Mouse (Mus musculus): ENCODE measurements around the gene Olfr875. TPM values are rescaled to one million over a fixed set of nuclear protein-coding genes. Genes with fewer than 3 reads are reported as not detected.
"Not testable (repeated sequence)": the region's sequence is repeated elsewhere in the genome, so short reads cannot be mapped to it uniquely, and the experiment has no call there.

Gene Olfr875
- not detected in 2 replicates for polyA plus RNA-seq (2016; fragmentation: Nextera tagmentation; extraction: Ambion mirVana)

DNA sequence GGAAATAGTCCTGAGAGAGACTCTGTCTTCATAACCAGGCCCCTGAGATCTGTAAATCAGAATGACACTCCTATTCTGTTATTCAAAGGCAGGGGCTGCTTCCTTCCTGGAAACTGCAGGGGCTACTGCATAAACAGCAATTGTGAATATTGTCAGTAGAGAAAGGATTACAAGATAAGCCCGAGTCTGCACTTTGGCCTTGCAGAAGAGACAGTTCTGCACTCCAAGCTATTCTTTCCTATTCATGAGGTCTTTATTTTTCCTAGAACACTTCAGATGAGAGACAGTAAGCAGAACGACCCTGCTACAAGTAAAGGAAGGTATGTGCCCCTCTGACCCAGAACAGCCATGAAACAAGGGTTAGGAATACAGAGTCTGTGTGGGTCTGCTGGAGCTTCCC is at the start of gene Olfr875:
TSS of gene Olfr875 (plus strand) at position 99 of the 400 bp plus-strand sequence.
- Histone ChIP-seq H3K36me3 (no peaks in the 10 kb centered on the region), H3K27ac (replicated peaks) (no peak within 1 kb of the TSS), H3K27me3 (ENCODE audit: low read depth, poor library complexity, severe bottlenecking) (no peaks in the 10 kb centered on the region), H3K9me3 (replicated peaks) (no peaks in the 10 kb centered on the region), H3K4me1 (peaks cover 5% of the 10 kb centered on the region), H3K4me3 (no peak within 1 kb of the TSS)
- DNase-seq (ENCODE audit: low spot score) = no peak
- 40% methylated on average over 2 of the region's 2 CpGs for WGBS

DNA sequence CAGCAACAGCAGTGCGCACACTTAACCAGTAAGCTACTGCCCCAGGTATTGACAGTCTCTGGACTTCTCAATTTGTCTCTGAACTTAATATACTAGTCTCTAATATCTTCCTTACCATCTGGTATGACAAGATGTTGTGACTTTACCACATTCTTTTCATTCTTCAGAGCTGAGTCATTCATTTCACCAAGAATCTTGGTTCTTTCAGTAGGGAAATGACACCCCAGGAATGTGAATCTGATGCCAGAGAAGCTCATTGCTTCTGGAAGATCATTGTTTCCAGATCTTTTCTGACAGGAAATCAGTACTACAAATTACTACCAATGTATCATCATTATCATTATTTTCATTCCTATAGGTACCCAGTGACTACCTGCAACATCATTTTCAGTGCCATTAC is 37.3 kb upstream of the Olfr875 start:
- DNase-seq (ENCODE audit: low spot score) = no peak
- H3K27ac ChIP-seq (replicated peaks) = no peak overlapping the region
- 97% methylated on average over 1 of the region's 1 CpGs for WGBS
- H3K27me3 ChIP-seq (ENCODE audit: low read depth, poor library complexity, severe bottlenecking) = no peaks in the 10 kb centered on the region
- no peaks in the 10 kb centered on the region for H3K4me1 ChIP-seq
- no peak overlapping the region for H3K4me3 ChIP-seq
- H3K9me3 ChIP-seq (replicated peaks) = no peaks in the 10 kb centered on the region
- no peaks in the 10 kb centered on the region for H3K36me3 ChIP-seq

DNA sequence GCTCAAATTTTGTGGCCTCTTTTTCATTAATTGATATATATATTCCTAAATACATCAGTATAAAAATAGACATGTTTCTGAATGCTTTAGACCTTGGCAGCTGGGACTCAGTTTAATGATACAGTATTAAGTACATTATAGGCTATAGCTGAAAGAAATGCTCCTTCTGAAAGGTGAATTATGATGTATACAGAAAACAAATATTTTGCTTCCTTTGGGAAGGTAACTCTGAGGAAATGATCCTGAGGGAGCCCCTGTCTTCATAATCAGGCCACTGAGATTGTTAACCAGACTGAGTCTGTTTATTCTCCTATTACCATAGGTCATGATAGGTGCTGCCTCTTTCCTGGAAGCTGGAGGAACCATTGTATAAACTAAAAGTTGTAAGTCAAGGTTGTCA is 26.9 kb upstream of the Olfr875 start, which contains the start of gene Olfr874:
TSS of gene Olfr874 (plus strand) at position 301 of the 400 bp plus-strand sequence.
- no peak within 1 kb of the TSS for H3K4me3 ChIP-seq
- H3K36me3 ChIP-seq = no peaks in the 10 kb centered on the region
- no peak for DNase-seq (ENCODE audit: low spot score)
- H3K4me1 ChIP-seq = peaks cover under 1% of the 10 kb centered on the region
- no peaks in the 10 kb centered on the region for H3K9me3 ChIP-seq (replicated peaks)
- no peaks in the 10 kb centered on the region for H3K27me3 ChIP-seq (ENCODE audit: low read depth, poor library complexity, severe bottlenecking)
- H3K27ac ChIP-seq (replicated peaks) = no peak within 1 kb of the TSS

DNA sequence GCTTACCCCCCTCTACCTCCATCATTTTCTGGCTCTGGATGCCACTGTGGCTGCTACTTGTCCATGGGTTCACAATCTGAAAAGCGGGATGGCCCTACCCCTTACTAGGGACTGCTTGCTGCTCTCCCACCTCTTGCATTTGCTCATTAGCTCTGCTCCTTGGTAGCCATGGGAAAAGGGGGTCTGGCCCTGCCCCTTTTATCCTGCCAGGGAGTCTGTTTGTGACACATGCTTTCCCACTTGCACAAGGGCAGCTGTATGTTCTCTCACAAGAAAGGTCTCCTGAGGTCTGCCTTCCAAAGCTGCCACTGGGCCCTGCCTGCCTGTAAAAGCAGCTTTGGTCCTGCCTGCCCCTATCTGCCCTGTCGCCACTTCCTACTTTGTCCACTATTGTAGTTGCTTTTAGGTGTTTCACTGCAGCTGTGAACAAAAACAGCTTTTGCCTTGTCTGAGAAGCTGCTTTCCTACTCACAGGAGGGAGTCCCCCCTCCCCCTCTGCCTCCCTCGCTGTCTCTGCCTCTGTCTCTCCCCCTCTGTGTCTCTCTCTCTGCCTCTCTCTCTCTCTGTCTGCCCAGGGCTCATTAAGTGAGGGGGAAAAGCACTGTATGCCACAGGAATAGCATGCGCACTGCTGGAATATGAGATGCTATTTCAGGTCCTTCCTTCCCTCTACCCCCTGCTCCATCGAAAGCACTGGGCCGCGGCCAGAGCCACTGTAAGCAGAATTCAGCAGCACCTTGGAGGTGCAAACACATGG is 21.2 kb upstream of the Olfr875 start:
- WGBS = 30% methylated on average over 7 of the region's 7 CpGs
- no peaks in the 10 kb centered on the region for H3K9me3 ChIP-seq (replicated peaks)
- H3K27me3 ChIP-seq (ENCODE audit: low read depth, poor library complexity, severe bottlenecking) = no peaks in the 10 kb centered on the region
- H3K27ac ChIP-seq (replicated peaks) = peak overlapping the region; percentile 74
- peaks cover 13% of the 10 kb centered on the region for H3K4me1 ChIP-seq
- DNase-seq (ENCODE audit: low spot score) = peak; percentile 28
- H3K36me3 ChIP-seq = no peaks in the 10 kb centered on the region
- H3K4me3 ChIP-seq = no peak overlapping the region

DNA sequence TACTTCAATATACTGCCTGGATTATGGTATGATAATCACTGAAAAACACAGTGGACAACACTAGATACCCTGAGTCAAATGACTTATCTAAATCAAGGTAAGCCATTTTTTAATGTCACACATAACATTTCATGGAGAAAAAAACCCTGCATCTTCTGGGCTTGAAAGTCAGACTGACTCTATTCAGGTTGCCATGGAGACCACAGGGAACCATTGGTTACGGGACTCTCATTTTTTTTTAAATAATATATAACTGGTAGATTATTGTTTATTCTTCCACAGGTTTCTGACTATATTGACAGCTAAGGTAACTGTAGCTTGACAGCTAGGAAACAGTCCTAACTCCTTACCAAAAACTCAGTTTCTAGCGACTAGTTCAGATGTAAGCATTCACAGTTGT is 20.2 kb upstream of the Olfr875 start:
- H3K4me1 ChIP-seq = peaks cover 13% of the 10 kb centered on the region
- WGBS = 79% methylated on average over 2 of the region's 2 CpGs
- H3K36me3 ChIP-seq = no peaks in the 10 kb centered on the region
- no peak overlapping the region for H3K27ac ChIP-seq (replicated peaks)
- no peaks in the 10 kb centered on the region for H3K27me3 ChIP-seq (ENCODE audit: low read depth, poor library complexity, severe bottlenecking)
- DNase-seq (ENCODE audit: low spot score) = no peak
- H3K4me3 ChIP-seq = no peak overlapping the region
- H3K9me3 ChIP-seq (replicated peaks) = no peaks in the 10 kb centered on the region

DNA sequence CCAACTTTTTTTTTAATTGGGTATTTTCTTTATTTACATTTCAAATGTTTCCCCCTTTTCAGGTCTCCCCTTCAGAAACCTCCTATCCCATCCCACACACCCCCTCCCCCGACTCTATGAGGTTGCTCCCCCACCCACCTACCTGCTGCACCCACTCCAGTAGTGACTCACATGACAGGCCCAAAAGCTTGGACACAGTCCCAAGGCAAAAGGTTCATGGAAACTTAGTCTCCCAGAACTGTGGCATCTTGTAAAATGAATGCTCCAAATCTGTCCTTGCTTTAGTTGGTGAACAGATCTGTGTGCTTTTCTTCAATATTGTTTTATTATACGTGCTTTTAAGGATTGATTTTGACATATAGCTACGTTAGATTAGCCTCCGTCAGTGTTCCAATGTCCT is 19.7 kb upstream of the Olfr875 start:
- no peak for DNase-seq (ENCODE audit: low spot score)
- Histone ChIP-seq H3K27ac (replicated peaks) (no peak overlapping the region), H3K4me1 (peaks cover 13% of the 10 kb centered on the region), H3K36me3 (no peaks in the 10 kb centered on the region), H3K27me3 (ENCODE audit: low read depth, poor library complexity, severe bottlenecking) (no peaks in the 10 kb centered on the region), H3K4me3 (no peak overlapping the region), H3K9me3 (replicated peaks) (no peaks in the 10 kb centered on the region)
- 79% methylated on average over 4 of the region's 4 CpGs for WGBS

DNA sequence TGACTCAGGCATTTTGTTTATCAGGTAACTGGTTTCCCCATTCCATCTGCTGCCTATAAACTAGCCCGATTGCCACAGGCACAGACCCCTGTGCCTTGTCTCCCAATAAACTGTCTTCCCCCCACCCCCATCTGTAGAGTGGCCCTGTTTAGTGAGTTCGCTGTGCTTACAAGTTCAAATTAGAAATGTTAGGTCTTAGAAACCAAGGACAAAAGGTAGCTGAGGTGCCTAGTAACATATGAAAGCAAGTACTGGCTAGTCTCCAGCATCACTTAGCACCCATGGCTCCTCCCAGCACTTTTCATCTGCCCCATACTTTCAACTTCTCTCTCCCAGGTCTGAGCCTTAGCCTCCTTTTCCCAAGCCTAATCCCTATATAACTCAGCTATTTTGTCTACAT is 9.9 kb upstream of the Olfr875 start:
- no peak for DNase-seq (ENCODE audit: low spot score)
- Histone ChIP-seq H3K9me3 (replicated peaks) (no peaks in the 10 kb centered on the region), H3K27me3 (ENCODE audit: low read depth, poor library complexity, severe bottlenecking) (no peaks in the 10 kb centered on the region), H3K4me1 (no peaks in the 10 kb centered on the region), H3K27ac (replicated peaks) (no peak overlapping the region), H3K4me3 (no peak overlapping the region), H3K36me3 (no peaks in the 10 kb centered on the region)
- 89% methylated on average over 2 of the region's 2 CpGs for WGBS

DNA sequence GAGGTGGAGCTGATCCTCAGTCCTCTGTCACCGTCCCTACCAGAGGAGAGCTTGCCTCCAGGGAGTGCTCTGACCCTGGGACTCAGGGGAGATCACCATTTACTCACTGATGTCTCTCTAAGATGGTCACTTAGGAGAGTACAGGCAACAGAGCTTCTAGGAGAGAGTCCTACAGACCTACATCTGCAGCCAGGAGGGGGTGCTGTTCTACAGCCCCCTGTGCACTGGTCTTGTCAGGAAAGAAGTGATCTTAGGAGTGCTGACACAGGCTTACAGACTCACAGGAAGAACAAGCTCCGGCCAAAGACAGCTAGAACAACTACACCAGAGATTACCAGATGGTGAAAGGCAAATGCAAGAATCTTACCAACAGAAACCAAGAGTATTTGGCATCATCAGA is 9.1 kb upstream of the Olfr875 start:
- Histone ChIP-seq H3K27me3 (ENCODE audit: low read depth, poor library complexity, severe bottlenecking) (no peaks in the 10 kb centered on the region), H3K27ac (replicated peaks) (no peak overlapping the region), H3K4me1 (no peaks in the 10 kb centered on the region), H3K9me3 (replicated peaks) (no peaks in the 10 kb centered on the region), H3K4me3 (no peak overlapping the region), H3K36me3 (no peaks in the 10 kb centered on the region)
- no peak for DNase-seq (ENCODE audit: low spot score)
- WGBS = 56% methylated on average over 2 of the region's 2 CpGs

DNA sequence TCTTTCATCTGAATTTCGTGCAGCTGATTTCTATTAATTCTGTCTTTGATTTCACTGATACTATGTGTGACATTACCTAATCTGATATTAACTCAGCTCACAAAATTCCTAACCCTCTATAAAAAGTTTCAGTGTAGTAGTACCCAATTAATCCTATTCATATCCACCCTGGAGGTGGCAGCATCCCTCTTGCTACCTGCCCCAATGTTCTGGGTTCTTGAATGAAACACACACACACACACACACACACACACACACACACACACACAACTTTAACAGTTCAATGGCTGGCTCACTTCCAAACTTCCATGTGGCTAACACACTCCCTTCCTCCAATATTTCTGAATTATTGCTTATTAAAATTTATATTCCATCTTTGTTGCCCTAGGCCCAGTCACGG is 996 bp upstream of the Olfr875 start:
- H3K27me3 ChIP-seq (ENCODE audit: low read depth, poor library complexity, severe bottlenecking) = no peaks in the 10 kb centered on the region
- H3K4me1 ChIP-seq = peaks cover 5% of the 10 kb centered on the region
- H3K27ac ChIP-seq (replicated peaks) = no peak overlapping the region
- WGBS = 81% methylated on average over 2 of the region's 2 CpGs
- no peaks in the 10 kb centered on the region for H3K9me3 ChIP-seq (replicated peaks)
- H3K4me3 ChIP-seq = no peak overlapping the region
- DNase-seq (ENCODE audit: low spot score) = no peak
- H3K36me3 ChIP-seq = no peaks in the 10 kb centered on the region

DNA sequence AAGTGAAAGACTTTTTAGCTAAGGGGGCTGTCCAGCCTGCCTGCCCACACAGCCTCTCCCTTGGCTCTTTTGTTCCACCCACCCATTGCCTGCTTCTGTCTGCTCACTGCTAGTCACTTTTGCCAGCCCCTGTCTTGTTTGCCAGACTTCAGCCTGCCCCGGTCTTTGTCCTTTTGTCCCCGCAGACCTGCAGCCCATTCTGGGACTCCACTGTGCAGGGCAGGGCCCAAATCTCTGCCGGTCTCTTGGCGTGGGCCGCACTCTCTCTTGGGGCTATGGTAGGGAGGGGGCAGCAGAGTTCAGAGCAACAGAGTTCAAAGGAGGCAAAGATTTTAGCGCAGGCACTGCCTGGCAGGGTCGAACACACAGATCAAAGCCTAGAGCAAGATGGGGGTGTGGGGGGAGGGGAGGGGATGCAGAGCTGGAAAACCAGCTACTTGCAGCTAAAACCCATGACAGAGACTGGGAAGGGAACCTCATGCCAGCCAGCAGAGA is 11.2 kb downstream of the Olfr875 start:
- WGBS = 2% methylated on average over 7 of the region's 7 CpGs
- peak; percentile 85 for DNase-seq (ENCODE audit: low spot score)
- H3K9me3 ChIP-seq (replicated peaks) = no peaks in the 10 kb centered on the region
- no peaks in the 10 kb centered on the region for H3K36me3 ChIP-seq
- peak overlapping the region; percentile 94 for H3K27ac ChIP-seq (replicated peaks)
- H3K4me1 ChIP-seq = peaks cover 20% of the 10 kb centered on the region
- no peaks in the 10 kb centered on the region; the same call in 1 of the 2 replicates for H3K27me3 ChIP-seq (ENCODE audit: low read depth, poor library complexity, severe bottlenecking)
- H3K4me3 ChIP-seq = peak overlapping the region; percentile 46

DNA sequence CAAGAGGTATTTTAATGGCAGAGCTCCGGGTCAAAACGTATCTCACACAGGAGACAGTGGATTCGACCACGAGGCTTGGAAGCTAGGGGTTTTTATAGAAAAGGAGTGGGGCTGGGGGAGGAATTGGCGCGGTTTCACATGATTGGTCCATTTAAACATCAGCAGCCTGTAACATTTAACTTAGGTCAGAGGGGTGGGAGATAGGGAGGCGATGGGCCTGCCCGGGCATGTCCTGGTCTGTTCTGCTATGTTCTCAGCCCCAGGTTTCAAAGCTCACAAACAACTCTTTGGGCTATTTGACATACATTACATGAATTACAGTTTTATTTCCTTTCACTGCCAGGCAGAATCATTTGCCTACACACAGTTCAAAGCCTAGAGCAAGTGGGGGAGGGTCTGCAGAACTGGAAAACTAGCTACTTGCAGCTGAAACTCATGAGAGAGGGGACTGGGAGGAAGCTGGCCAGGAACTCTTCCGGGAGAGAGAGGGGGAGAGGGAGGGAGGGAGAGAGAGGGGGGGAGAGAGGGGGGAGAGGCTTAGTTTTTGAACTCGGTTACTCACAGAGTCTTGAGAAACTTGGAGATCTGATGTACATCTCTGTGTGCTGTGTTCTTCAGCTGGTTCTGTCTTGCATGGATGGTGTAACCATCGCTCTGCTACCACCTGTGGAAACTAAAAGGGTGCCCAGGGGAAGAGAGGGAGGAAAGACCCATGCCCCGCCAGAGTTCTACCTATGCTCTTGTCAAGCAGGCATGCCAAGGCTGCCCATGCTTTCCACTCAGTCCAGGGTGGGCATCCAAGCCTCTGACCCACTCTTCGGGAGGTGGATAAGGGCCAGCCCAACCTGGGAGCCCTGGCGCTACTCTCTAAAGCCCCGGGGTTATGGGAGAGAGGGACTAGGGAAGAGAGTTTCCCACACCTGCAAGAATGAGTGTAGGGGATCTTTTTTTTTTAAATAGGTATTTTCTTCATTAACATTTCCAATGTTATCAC is 12.0 kb downstream of the Olfr875 start:
- H3K36me3 ChIP-seq; H3K9me3 ChIP-seq (replicated peaks); H3K27me3 ChIP-seq (ENCODE audit: low read depth, poor library complexity, severe bottlenecking): not testable (repeated sequence)
- peak overlapping the region; percentile 46 for H3K4me3 ChIP-seq
- WGBS = 58% methylated on average over 11 of the region's 15 CpGs
- H3K4me1 ChIP-seq = peaks cover 20% of the 10 kb centered on the region
- peak; percentile 41 for DNase-seq (ENCODE audit: low spot score)
- peak overlapping the region; percentile 94 for H3K27ac ChIP-seq (replicated peaks)

DNA sequence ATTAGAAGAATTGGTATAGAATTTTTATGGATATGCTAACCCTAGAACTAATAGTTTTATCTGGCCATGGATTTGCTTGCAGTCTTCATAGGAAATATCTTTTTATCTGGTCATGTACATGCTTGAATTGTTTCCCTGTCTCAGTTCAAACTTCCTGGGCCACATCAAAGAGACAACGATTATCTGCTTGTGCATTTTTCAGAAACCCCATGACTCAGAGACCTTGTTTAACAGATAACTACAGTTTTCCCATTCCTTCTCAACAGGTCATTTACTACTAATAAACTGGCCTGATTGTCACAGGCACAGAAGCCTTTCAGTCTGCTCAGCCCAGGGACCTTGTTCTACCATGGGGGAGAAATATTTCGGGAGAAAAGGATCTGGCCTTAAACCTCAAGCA is 14.8 kb downstream of the Olfr875 start:
- DNase-seq (ENCODE audit: low spot score) = no peak
- H3K4me3 ChIP-seq = no peak overlapping the region
- H3K4me1 ChIP-seq = peaks cover 20% of the 10 kb centered on the region
- no peak overlapping the region for H3K27ac ChIP-seq (replicated peaks)
- no peaks in the 10 kb centered on the region for H3K9me3 ChIP-seq (replicated peaks)
- no peaks in the 10 kb centered on the region for H3K36me3 ChIP-seq
- H3K27me3 ChIP-seq (ENCODE audit: low read depth, poor library complexity, severe bottlenecking) = no peaks in the 10 kb centered on the region; the same call in 1 of the 2 replicates
- WGBS = 81% methylated on average over 2 of the region's 2 CpGs

DNA sequence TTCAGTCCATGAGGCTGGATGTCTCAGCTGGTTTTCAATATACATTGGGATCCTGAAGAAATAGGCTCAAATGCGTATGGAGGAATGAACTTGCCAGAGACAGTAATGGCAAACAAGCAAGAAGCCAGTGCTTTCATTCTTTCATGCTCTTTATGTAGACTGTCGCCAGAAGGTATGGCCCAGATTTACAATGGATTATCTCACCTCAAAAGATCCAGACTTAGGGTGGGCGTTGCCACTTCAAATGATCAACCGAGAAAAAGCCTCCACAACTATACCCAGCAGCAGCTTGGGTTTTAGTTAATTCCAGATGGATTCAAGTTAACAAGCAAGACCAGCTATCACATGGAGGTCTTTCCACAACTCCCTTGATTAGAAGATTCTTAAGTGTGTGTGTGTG is 30.4 kb downstream of the Olfr875 start:
- DNase-seq (ENCODE audit: low spot score) = no peak
- H3K36me3 ChIP-seq = no peaks in the 10 kb centered on the region
- H3K4me3 ChIP-seq = no peak overlapping the region
- H3K27ac ChIP-seq (replicated peaks) = no peak overlapping the region
- H3K27me3 ChIP-seq (ENCODE audit: low read depth, poor library complexity, severe bottlenecking) = no peaks in the 10 kb centered on the region
- no peaks in the 10 kb centered on the region for H3K4me1 ChIP-seq
- WGBS = 71% methylated on average over 4 of the region's 4 CpGs
- H3K9me3 ChIP-seq (replicated peaks) = no peaks in the 10 kb centered on the region

Data from midbrain, embryonic 10.5 days (tissue).